Mouse (Mus musculus): ENCODE results near the gene Dennd2a.
"Not testable (repeated sequence)": the region's sequence is repeated elsewhere in the genome, so short reads cannot be mapped to it uniquely, and the experiment has no call there.

Dennd2a gene

GRCm38 (mm10) chr6:39451033-39451432 lies 106.6 kb downstream of the Dennd2a start:
- no peak for DNase-seq (ENCODE audit: low spot score in 2 of 2)

DNA sequence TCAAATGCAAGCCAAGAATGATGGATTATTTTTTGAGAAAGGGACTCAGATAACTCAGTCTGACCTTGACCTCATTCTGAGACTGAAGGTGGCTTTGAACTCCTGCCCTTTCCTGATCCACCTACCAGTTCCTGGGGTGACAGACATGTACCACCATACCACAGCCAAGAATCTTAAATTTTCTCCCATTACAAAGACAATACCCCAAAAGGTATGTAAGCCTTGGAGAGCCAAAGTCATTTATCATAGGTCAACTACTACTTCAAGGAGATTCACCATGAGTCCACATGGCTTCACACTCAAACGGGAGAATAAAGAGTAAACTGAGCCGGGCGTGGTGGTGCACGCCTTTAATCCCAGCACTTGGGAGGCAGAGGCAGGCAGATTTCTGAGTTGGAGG lies 107.1 kb downstream of the Dennd2a start:
- no peak for DNase-seq (ENCODE audit: low spot score in 2 of 2)

GRCm38 (mm10) chr6:39447429-39448185 lies 110.1 kb downstream of the Dennd2a start:
- DNase-seq (ENCODE audit: low spot score in 2 of 2): peak; percentile 49 to 65

- DNase-seq (ENCODE audit: low spot score in 2 of 2): no peak
Measured at GRCm38 (mm10) chr6:39445801-39446572, 111.7 kb downstream of the Dennd2a start.

DNA sequence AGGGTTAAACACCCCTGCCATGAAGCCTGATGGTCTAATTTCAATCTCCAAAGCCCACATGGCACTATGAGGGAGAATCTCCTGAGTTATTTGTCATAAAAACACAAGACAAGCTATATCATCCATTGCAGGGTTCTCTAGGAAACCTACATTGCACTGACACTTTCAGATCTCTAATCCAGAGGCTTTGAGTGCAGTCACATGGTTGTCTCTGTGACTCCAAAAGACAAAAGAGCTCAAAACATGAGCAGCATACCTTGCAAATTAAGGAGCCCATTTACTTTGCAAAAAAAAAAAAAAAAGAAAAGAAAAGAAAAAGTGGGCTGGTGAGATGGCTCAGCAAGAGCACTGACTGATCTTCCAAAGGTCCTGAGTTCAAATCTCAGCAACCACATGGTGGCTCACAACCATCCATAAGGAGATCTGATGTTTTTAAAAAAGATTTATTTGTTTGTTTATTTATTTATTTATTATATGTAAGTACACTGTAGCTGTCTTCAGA lies 114.8 kb downstream of the Dennd2a start:
- no peak for DNase-seq (ENCODE audit: low spot score in 2 of 2)

GRCm38 (mm10) chr6:39440207-39440606 lies 117.5 kb downstream of the Dennd2a start:
- DNase-seq (ENCODE audit: low spot score in 2 of 2): no peak

GRCm38 (mm10) chr6:39437519-39437918 lies 120.1 kb downstream of the Dennd2a start:
- DNase-seq (ENCODE audit: low spot score in 2 of 2): not testable (repeated sequence)

- no peak for DNase-seq (ENCODE audit: low spot score in 2 of 2)
Measured at GRCm38 (mm10) chr6:39435875-39436274, 121.8 kb downstream of the Dennd2a start.

DNA sequence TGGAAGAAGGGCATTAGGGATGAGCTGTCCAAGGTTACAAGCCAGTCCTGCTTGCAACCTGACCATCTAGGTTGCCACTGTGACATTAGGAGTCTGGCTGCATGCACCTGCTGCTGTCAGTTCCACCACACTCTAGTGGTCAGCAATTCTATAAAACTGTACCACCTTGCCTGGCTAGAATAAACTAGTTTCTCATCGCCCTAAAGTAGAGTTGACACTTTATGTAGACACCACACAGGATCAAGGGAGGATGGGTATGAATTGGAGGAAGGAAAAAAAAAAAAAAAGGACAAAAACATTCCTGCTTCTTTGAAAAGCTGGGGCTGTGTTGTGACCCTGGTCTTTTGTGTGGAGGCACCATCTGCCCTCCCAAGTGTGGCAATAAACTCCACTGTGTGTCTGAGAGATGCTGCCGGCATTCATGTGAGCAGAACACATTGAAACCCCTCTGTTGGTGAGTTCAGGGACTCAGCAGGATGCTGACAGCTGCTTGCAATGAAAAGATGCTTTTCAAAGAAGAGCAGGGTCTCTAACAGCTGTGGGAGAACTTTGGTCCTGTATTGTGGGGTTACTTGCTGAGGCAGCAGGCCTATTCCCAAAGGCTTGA lies 122.7 kb downstream of the Dennd2a start:
- no peak for DNase-seq (ENCODE audit: low spot score in 2 of 2)

- DNase-seq (ENCODE audit: low spot score in 2 of 2): no peak
Measured at GRCm38 (mm10) chr6:39434111-39434885, 123.4 kb downstream of the Dennd2a start.

GRCm38 (mm10) chr6:39433701-39434100 lies 124.0 kb downstream of the Dennd2a start:
- no peak for DNase-seq (ENCODE audit: low spot score in 2 of 2)

- no peak for DNase-seq (ENCODE audit: low spot score in 2 of 2)
Measured at GRCm38 (mm10) chr6:39433174-39433573, 124.5 kb downstream of the Dennd2a start.

DNA sequence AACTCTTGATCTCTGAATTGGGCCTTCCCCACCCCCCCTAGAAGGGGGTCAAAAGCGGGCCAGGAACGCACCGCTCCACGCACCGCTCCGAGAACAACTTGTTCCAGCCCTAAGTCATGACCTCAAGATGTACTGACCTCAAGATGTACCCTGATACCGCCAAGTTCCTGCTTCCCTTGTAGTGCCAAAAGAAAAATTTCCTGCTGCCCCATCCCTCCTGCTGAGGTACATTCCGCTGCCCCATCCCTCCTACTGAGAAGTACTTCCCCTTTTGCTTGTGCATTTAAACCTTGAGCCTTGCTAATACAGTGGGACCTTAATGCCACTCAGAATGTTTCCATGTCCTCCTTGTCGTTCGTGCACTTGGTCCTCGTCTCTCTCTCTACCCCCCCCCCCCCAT lies 126.9 kb downstream of the Dennd2a start:
- DNase-seq (ENCODE audit: low spot score in 2 of 2): no peak

DNA sequence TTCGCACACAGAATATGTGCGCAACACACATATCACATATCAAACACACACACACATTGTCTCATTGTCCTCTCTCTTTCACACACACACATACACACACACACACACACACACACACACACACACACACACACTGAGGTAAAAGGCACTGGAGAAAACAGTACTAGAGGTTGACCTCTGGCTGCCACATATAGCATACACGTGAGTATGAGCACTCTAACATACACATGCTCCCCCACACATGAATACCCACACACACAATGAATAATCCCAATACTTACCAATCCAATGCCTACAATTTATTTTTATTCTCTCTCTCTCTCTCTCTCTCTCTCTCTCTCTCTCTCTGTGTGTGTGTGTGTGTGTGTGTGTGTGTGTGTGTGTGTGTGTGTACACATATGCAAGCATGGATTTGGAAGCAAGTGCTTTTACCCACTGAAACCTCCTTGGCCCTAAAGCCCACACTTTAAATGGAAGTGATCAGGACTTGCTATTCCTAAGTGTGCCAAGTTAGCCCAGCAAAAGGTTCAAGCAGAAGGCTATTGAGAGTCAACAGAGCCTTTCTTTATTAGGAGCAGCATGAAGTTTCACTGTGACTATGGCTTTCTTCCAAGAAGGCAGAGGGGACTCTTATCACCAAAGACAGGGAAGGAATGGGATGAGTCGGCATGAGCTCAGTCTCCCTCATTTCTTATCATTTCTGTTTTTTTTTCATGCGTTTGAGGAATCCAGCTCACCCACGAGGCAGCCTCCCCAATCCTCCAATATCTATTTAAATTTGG lies 128.5 kb downstream of the Dennd2a start:
- no peak for DNase-seq (ENCODE audit: low spot score in 2 of 2)

- DNase-seq (ENCODE audit: low spot score in 2 of 2): no peak
Measured at GRCm38 (mm10) chr6:39427276-39428003, 130.2 kb downstream of the Dennd2a start.

DNA sequence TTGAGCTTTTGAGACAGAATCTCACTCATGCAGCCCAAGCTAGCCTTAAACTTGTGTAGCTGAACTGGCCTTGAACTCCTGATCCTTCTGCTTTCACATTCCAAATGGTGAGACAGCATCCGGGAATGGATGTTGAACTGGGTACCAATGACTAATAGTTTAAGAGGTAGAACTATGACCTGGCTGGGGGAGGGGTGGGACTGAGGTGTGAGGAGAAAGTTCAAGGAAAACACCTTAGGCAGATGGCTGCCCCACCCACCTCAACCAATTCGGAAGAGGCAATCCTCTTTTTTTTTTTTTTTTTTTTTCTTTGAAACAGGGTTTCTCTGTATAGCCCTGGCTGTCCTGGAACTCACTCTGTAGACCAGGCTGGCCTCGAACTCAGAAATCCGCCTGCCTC lies 130.9 kb downstream of the Dennd2a start:
- no peak for DNase-seq (ENCODE audit: low spot score in 2 of 2)

GRCm38 (mm10) chr6:39425181-39425580 lies 132.5 kb downstream of the Dennd2a start:
- DNase-seq (ENCODE audit: low spot score in 2 of 2): no peak

DNA sequence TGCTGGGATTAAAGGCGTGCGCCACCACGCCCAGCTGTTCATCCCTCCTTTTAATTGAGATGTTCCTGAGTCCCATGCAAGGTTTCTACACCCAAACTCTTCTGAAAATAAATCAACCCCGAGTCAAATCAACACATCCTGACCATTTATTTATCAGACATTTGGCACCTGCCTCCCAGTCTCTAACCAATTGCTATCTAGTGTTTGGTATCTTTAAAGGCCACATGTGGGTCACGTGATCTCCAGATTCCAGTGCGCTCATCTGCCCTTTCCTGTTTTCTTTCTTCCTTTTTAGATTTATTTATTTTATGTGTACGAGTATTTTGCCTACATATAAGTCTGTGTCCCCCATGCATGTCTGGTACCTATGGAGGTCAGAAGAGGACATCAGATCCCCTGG lies 134.0 kb downstream of the Dennd2a start:
- DNase-seq (ENCODE audit: low spot score in 2 of 2): no peak

DNA sequence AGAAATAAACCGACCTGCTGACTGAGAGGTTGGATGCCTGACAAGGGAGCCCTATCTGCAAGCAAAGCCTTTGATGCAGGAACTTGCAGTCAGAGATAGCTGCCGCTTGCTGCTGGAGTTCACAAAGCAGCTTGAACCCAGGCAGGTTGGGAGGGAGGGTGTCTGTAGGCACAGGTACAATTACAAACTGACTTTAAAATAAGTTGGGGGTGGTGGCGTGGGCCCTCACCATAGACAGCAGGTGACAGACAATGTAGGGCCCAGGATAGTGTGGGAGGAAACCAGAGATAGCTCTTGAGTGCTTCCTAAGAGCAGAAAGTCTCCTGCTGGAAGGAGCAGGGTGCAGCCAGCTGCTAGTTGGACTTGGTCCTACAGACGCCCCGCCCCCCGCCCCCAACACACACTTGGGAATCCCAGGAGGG lies 134.5 kb downstream of the Dennd2a start:
- no peak for DNase-seq (ENCODE audit: low spot score in 2 of 2)

- DNase-seq (ENCODE audit: low spot score in 2 of 2): no peak
Measured at GRCm38 (mm10) chr6:39420867-39421266, 136.8 kb downstream of the Dennd2a start.
